Mouse (Mus musculus) gastrocnemius, postnatal 10 days (tissue): ENCODE measurements around the gene Il17ra. TPM values are rescaled to one million over a fixed set of nuclear protein-coding genes. Genes with fewer than 3 reads are reported as not detected.

Source experiments
- DNase-seq: peaks from one replicate; pipeline ENCODE4 v3.0.0; 2021; ENCODE audit warnings: mixed read lengths
- total RNA-seq, 2 experiments: library from RNA; stranded (reverse); gene quantifications; 2 replicates each; pipeline ENCODE4 v1.2.3; 2021

Il17ra gene
- total RNA-seq, 2 experiments from 2014 or later, result 3.3 to 4.9 TPM

DNA sequence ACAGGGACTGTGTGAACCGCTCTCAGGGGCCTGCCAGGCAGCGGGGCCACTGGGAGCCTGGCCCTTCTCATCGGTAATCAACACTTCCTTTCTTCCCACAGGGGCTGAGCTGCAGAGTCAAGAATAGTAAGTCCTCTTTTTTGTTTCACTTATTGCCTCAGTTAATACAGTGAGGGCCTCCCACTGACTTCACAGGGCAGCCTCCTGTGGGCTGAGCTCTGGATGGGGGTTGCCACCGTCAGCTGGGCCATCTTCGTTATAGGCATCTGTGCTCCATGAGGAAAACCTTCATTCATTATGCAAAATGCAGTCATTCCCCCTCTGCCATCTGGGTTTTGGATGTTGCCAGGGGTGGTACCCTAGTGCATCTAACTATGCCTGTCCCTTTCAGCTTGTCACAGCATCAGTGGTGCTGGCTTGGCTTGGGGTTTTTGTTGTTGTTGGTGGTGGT, 9.0 kb downstream of the Il17ra start:
- no peak for DNase-seq

- no peak for DNase-seq
Measured at GRCm38 (mm10) chr6:120472455-120473140, 9.6 kb downstream of the Il17ra start.

GRCm38 (mm10) chr6:120473427-120473826, 10.4 kb downstream of the Il17ra start:
- no peak for DNase-seq

- DNase-seq, result no peak
Measured at GRCm38 (mm10) chr6:120475288-120475687, 12.2 kb downstream of the Il17ra start.

DNA sequence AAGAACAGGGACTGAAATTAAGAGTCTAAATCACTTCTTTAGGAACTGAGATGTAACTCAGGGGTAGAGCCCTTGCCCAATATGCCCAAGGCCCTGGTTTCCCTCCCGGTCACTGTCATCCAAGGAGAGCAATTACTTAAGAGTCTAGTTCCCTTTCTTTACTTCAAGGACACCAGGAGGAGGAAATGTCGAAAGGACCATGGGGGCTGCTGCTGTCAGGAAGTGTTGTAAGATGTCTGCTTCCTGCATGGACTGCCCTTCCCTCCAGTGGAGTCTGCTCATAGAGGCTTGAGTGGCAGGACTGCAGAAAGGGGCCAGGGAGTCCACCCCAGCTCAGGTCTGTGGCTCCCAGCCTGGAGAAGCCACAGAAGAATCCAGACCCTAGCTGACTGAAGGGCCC, 16.3 kb downstream of the Il17ra start:
- DNase-seq, result no peak

DNA sequence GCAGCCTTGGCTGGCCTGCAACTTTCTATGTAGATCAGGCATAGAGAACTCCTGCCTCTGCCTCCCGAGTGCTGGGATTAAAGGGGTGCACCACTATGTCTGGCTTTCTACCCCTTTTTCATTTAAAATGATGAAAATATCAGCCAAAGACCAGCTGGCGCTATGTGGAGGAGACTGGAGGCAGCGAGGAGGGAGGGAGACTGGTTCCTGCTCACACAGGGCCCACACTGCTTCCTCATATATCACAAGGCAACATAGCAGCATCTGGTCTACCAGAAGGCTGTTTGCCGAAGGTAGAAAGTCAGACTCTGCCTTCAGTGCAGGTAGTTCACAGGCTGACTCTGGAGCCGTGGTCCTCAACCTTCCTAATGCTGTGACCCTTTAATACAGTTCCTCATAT, 17.3 kb downstream of the Il17ra start:
- DNase-seq, result no peak

DNA sequence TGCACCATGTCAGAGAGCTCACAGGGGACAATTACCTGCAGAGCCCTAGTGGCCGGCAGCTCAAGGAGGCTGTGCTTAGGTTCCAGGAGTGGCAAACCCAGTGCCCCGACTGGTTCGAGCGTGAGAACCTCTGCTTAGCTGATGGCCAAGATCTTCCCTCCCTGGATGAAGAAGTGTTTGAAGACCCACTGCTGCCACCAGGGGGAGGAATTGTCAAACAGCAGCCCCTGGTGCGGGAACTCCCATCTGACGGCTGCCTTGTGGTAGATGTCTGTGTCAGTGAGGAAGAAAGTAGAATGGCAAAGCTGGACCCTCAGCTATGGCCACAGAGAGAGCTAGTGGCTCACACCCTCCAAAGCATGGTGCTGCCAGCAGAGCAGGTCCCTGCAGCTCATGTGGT, 18.5 kb downstream of the Il17ra start:
- DNase-seq, result no peak

- no peak for DNase-seq
Measured at GRCm38 (mm10) chr6:120482021-120482420, 19.0 kb downstream of the Il17ra start.

DNA sequence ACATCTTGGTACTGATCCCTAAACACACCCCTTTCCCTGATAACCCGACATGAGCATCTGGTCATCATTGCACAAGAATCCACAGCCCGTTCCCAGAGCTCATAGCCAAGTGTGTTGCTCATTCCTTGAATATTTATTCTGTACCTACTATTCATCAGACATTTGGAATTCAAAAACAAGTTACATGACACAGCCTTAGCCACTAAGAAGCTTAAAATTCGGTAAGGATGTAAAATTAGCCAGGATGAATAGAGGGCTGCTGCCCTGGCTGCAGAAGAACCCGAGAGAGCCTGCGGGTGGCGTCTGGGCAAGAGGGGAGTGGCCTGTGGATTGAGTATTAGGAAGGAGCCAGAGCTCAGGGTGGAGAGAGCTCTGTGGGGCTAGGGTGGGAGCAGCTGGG, 19.7 kb downstream of the Il17ra start:
- no peak for DNase-seq

- DNase-seq, result peak; percentile 44
Measured at GRCm38 (mm10) chr6:120483211-120483626, 20.2 kb downstream of the Il17ra start.

DNA sequence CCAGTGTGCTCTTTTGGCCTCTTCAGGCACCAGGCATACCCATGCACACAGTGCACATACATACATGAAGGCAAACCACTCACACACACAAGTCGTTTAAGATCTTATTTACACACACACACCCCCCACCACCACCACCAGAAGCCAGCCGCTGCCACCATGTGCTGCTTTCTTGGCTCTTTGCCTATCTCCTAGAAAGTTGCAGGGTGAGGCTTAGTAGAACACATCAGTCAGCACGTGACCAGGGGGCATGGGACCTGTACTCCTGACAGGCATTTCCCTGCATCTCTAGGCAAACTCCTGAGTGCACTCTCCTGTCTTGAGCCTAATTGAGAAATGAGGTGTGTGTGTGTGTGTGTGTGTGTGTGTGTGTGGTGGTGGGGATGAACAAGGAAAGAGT, 22.0 kb downstream of the Il17ra start:
- DNase-seq, result no peak

GRCm38 (mm10) chr6:120486051-120486510, 23.0 kb downstream of the Il17ra start:
- no peak for DNase-seq

DNA sequence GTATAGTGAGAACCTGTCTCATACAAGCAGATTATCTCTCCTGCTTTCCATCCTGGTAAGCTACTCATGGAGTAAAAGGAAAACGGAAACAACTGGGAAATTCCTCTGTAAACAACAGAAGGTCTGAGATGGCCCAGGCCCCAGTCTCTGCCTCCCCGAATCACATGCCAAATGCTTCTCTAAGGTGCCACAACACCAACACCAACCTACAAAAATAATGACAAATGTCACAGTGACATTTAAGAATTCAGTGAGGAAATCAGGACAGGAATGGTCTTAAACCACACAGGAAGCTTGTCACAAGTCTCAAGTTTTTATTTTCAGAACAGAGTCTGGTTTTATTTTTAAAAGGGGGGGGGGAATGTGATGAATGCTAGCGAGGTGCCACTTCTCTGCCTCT, 25.6 kb downstream of the Il17ra start:
- no peak for DNase-seq

- no peak for DNase-seq
Measured at GRCm38 (mm10) chr6:120489461-120489860, 26.4 kb downstream of the Il17ra start.

DNA sequence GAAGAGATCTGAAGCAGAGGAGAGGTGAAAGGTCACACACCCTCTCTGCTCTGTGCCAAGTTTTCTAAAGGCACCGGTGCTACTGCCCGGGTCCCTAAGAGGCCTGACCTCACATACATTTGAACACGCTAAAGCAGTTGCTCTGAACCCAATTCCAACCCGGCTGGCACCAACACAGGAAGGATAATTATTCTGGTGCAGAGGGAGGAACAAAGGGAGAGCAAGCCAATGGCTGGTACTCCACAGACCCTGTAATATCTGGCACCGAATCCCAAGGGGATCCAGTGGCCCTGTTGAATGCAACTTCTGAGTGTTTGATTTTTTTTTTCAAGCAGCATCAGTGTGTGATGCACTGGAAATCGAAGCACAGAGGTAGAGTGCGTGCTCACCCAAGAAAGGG, 28.0 kb downstream of the Il17ra start:
- DNase-seq, result no peak

DNA sequence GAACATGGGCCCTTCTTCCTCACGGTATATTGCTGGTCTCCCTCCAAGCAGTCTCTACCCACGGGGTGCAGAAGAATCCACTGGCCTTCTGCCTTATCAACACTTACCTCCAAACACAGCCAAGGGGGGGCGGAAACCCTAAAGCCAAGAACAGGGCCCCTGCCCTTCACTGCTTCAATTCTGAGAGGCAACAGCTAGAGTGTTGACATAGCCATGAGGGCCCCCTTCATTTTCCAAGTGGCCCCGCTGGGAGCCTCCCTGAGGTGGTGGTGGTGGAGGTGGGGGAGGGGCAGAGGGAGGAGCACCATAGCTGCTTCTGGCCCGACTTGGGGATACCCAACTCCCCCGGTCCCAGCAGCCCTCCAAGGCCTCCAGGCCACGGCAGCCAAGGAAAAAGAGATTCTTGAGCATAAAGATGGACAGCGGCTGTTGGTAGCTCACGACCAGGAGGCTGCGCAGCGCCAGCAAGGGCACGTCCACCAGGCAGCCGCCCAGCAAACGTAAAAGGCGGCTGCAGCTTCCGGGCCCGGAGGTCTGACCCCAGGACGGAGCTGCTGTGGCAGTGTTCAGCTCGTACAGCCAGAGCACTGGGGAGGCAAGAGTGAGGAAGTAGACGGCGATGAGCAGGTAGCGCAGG, 28.9 kb downstream of the Il17ra start:
- DNase-seq, result no peak

GRCm38 (mm10) chr6:120492499-120493373, 29.7 kb downstream of the Il17ra start:
- DNase-seq, result peak; percentile 40

DNA sequence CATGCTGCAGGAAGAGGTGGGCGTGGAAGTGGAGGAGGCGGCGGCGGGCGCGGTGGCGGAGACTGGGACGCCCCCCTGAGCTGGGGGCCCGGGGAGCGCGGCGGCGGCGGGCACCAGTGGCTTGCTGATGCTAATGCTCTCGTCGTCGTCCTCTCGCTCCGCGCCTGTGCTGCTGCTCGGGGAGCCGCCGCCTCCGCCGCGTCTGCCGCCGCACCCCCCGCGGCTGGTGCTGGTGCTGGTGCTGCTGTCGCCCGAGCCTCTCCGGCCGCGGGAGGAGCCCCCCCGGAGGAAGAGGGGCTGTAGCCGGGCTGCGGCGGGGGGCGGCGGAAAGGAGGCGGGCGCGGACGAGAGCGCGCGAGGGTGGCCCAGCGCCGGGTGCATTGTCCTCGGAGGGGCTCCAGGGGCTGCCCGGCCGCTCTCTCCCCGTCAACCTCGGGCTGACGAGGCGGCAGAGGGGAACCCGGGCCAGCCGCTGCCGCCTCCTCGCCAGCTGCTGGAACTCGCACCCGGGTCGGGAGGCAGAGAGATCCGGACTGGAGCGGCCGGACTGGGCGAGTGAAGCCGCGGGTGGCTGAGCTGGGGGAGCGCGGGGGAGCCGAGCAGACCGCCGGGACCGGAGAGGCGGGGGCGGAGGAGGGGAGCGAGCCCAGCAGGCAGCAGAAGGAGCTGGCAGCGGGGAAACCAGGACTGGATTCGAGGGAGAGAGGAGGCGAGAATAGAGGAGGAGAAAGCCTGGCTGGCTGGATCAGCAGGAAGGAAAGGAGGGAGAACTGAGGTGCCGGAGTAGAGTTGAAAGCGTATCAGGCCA, 30.5 kb downstream of the Il17ra start, which contains the start of gene Tmem121b:
Gene Tmem121b, minus strand, starts transcription at position 434 of the 808 bp plus-strand sequence.
- peak; percentile 58 for DNase-seq

DNA sequence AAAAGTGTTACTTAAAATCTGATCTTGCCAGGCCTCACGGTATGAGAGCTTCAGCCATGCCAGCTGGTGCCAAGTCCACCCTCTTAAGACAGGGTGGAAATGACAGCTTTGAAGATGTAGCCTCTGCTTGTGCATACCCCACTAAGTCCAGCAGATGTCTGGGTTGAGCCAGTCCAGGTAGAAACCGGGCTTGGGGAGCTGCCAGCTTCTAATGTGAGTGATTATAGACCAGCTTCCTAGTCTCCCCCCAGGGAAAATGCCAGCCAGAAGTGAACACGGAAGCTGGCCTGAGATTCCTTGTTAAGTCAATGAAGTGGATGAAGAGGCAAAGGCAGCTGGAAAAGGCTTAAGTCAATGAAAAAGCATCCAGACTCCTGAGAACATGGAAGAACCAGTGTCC, 33.5 kb downstream of the Il17ra start:
- DNase-seq, result no peak

GRCm38 (mm10) chr6:120504051-120504450, 41.0 kb downstream of the Il17ra start:
- no peak for DNase-seq

DNA sequence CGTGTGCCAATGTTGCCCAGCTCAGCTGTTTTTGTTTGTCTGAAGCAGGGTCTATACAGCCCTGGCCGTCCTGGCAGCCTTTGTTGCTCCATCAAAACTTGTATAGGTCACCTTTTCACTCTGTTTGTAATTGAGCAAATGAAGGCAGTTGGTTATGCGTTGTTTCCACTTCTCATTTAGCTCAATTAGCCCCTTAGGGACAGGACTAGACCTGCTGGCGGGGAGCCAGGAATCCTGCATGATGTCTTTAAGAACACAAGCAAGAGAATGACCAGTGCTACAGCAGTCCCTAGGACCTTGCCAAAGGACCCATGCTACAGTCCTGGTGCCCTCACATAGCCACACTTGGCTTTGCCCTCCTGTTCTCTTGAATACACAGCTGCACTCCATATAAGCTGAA, 42.5 kb downstream of the Il17ra start:
- DNase-seq, result no peak

DNA sequence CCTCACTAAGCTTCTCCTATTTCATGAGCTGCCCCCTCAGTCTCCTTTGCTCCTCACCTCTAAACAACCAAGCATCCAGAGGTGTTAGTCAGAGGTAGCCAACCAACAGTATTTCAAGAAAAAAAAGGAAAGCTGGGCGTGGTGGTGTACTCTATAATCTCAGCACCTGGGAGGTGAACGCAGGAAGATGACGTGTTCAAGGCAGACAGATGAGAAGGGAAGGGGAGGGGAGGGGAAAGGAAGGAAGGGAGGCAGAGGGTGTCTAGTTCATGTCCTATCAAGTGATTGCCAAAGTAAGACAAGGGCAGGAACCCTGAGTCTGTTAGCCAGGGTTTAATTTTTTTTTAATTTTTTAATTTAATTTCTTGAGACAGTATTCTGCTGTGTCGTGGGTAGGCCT, 45.6 kb downstream of the Il17ra start:
- DNase-seq, result no peak
